28 mouse cellular contexts compared by ENCODE assay signal in genomic region chr19:36686016-36686415, GRCm38 (mm10). TPM values are rescaled to one million over a fixed set of nuclear protein-coding genes. Genes with fewer than 3 reads are reported as not detected.
DNase-seq lines count a peak whose midpoint lies in the region; ATAC-seq and TF ChIP-seq lines count a peak whose summit lies in the region.
"Had no signal": no experiment of that assay in that cellular context is flagged by ENCODE, and none has a peak within 500 bp of the region (broad histone marks: within the 10 kb centered on the region; RNA-seq: fewer than 3 reads in every experiment).

No protein-coding gene starts in this region.

- H3K4me3 ChIP-seq in gastrocnemius, adult 2 months: no peak overlapping the region
- H3K4me3 ChIP-seq in heart, embryonic 15.5 days: no peak overlapping the region
- no peak overlapping the region for H3K4me3 ChIP-seq in limb, embryonic 15.5 days
- H3K4me3 ChIP-seq in limb, embryonic 10.5 days: no peak overlapping the region
- H3K4me3 ChIP-seq in intestine, embryonic 16.5 days (ENCODE audit: low read length): no peak overlapping the region
- H3K4me3 ChIP-seq: embryonic facial prominence, embryonic 13.5 days; erythroblast, embryonic 14.5 days; hindbrain, embryonic 15.5 days; left cerebral cortex, adult 2 months; liver, embryonic 15.5 days; neural tube, embryonic 15.5 days had no signal

- H3K27ac ChIP-seq in gastrocnemius, adult 2 months: peak overlapping the region; percentile 95
- H3K27ac ChIP-seq in heart, embryonic 15.5 days: peak overlapping the region; percentile 32; the same call in 1 of the 2 replicates
- H3K27ac ChIP-seq in limb, embryonic 15.5 days: 0 out of 2 replicates have a peak overlapping the region, but pooled peaks have one; percentile 24
- no peak overlapping the region for H3K27ac ChIP-seq in limb, embryonic 10.5 days
- H3K27ac ChIP-seq in intestine, embryonic 16.5 days (ENCODE audit: low read length): peak overlapping the region; percentile 30; the same call in 1 of the 2 replicates
- H3K27ac ChIP-seq: embryonic facial prominence, embryonic 13.5 days; hindbrain, embryonic 15.5 days; kidney, postnatal 0 days; left cerebral cortex, adult 2 months; liver, embryonic 15.5 days; macrophage; neural tube, embryonic 15.5 days had no signal

- no peaks in the 10 kb centered on the region for H3K36me3 ChIP-seq in heart, embryonic 15.5 days
- H3K36me3 ChIP-seq in limb, embryonic 15.5 days: no peaks in the 10 kb centered on the region
- H3K36me3 ChIP-seq in limb, embryonic 10.5 days: no peaks in the 10 kb centered on the region
- H3K36me3 ChIP-seq in intestine, embryonic 16.5 days (ENCODE audit: control insufficient read depth, insufficient read depth, low read length): no peaks in the 10 kb centered on the region
- H3K36me3 ChIP-seq: embryonic facial prominence, embryonic 13.5 days; hindbrain, embryonic 15.5 days; liver, embryonic 15.5 days; neural tube, embryonic 15.5 days had no signal

- DNase-seq in gastrocnemius, adult 2 months: no peak
- no peak for DNase-seq in gastrocnemius, adult 8-10 months (ENCODE audit: low spot score in 2 of 2)
- no peak for DNase-seq in heart, postnatal 25 days (ENCODE audit: low spot score)
- DNase-seq in limb, embryonic 10.5 days (ENCODE audit: low spot score): no peak
- DNase-seq in spleen, postnatal 36 days (ENCODE audit: low spot score in 2 of 2): no peak
- DNase-seq: adrenal gland, postnatal 14 days; cerebellum, adult 2 months; cerebellum, postnatal 25 days; embryo, embryonic 11 days; gastrocnemius, postnatal 25 days; heart, postnatal 10 days; kidney, adult 11 months; liver; right cerebral cortex, adult 18-20 months; right cerebral cortex, postnatal 4 days had no signal

- H3K4me1 ChIP-seq in heart, embryonic 15.5 days (replicated peaks): peaks cover 57% of the 10 kb centered on the region
- peaks cover 34% of the 10 kb centered on the region for H3K4me1 ChIP-seq in limb, embryonic 15.5 days
- H3K4me1 ChIP-seq in limb, embryonic 10.5 days: peaks cover 10% of the 10 kb centered on the region
- H3K4me1 ChIP-seq in intestine, embryonic 16.5 days (ENCODE audit: control insufficient read depth, insufficient read depth, low read length): peaks cover 24% of the 10 kb centered on the region
- H3K4me1 ChIP-seq: liver, embryonic 15.5 days had no signal

- H3K27me3 ChIP-seq in heart, embryonic 15.5 days: no peaks in the 10 kb centered on the region
- H3K27me3 ChIP-seq in limb, embryonic 15.5 days: no peaks in the 10 kb centered on the region
- H3K27me3 ChIP-seq in limb, embryonic 10.5 days (ENCODE audit: low read depth, poor library complexity, severe bottlenecking): no peaks in the 10 kb centered on the region
- H3K27me3 ChIP-seq in intestine, embryonic 16.5 days (replicated peaks; ENCODE audit: control insufficient read depth, insufficient read depth, low read length): no peaks in the 10 kb centered on the region
- H3K27me3 ChIP-seq: embryonic facial prominence, embryonic 13.5 days; hindbrain, embryonic 15.5 days; liver, embryonic 15.5 days; neural tube, embryonic 15.5 days had no signal

- H3K9ac ChIP-seq in heart, embryonic 15.5 days: no peak overlapping the region
- H3K9ac ChIP-seq in limb, embryonic 15.5 days: no peak overlapping the region
- H3K9ac ChIP-seq in intestine, embryonic 16.5 days (ENCODE audit: low read depth, low read length): no peak overlapping the region
- H3K9ac ChIP-seq: embryonic facial prominence, embryonic 13.5 days; hindbrain, embryonic 15.5 days; liver, embryonic 15.5 days; neural tube, embryonic 15.5 days had no signal

- H3K4me2 ChIP-seq in heart, embryonic 15.5 days: no peak overlapping the region
- H3K4me2 ChIP-seq in limb, embryonic 15.5 days: no peak overlapping the region
- H3K4me2 ChIP-seq in intestine, embryonic 16.5 days (ENCODE audit: low read depth, low read length): no peak overlapping the region
- H3K4me2 ChIP-seq: embryonic facial prominence, embryonic 13.5 days; hindbrain, embryonic 15.5 days; liver, embryonic 15.5 days; neural tube, embryonic 15.5 days had no signal

- WGBS in heart, embryonic 15.5 days: 72% methylated on average over 11 of the region's 11 CpGs
- WGBS in limb, embryonic 15.5 days: 82% methylated on average over 11 of the region's 11 CpGs
- WGBS in limb, embryonic 10.5 days: 93% methylated on average over 11 of the region's 11 CpGs
- 77% methylated on average over 11 of the region's 11 CpGs for WGBS in intestine, embryonic 16.5 days

- no peaks in the 10 kb centered on the region for H3K9me3 ChIP-seq in heart, embryonic 15.5 days (replicated peaks)
- H3K9me3 ChIP-seq in limb, embryonic 15.5 days: no peaks in the 10 kb centered on the region
- no peaks in the 10 kb centered on the region for H3K9me3 ChIP-seq in limb, embryonic 10.5 days (replicated peaks)
- H3K9me3 ChIP-seq in intestine, embryonic 16.5 days (ENCODE audit: control insufficient read depth, low read length): no peaks in the 10 kb centered on the region
- H3K9me3 ChIP-seq: embryonic facial prominence, embryonic 13.5 days; hindbrain, embryonic 15.5 days; liver, embryonic 15.5 days; neural tube, embryonic 15.5 days had no signal

- intact Hi-C loops in gastrocnemius, adult 2 months (cut with DNase I): loop anchor here (2.0 kb wide), 1 partner anchor 89 kb away; no protein-coding TSS in a partner anchor
- intact Hi-C loops in heart, postnatal 25 days (cut with DNase I): no loop called here

- ATAC-seq in heart, embryonic 15.5 days (replicated peaks; ENCODE audit: insufficient number of reproducible peaks, insufficient read depth, low FRiP score, low read depth): no peak
- ATAC-seq in limb, embryonic 15.5 days (ENCODE audit: insufficient number of reproducible peaks, low FRiP score, low TSS enrichment, low read depth): no peak
- ATAC-seq in intestine, embryonic 16.5 days: no peak
- ATAC-seq: CD4-positive, CD25-positive, alpha-beta regulatory T cell, adult 4 months; forebrain, embryonic 14.5 days had no signal

- no peak for TF ChIP-seq CTCF in gastrocnemius, adult 2 months (IDR thresholded peaks at IDR 0.05)

RNA-seq across cellular contexts. Expression of gene Ppp1r3c, which starts 50.4 kb away (rescaled TPM):
- 100 to 1,000 TPM; 675 to 775 TPM for total RNA-seq in gastrocnemius, adult 2 months (2021)
- 100 to 1,000 TPM; 231 to 631 (median 418) TPM for total RNA-seq in gastrocnemius, adult 8-10 months (2022)
- polyA plus RNA-seq in heart, embryonic 15.5 days (2015; fragmentation: Nextera tagmentation; extraction: Ambion mirVana): 82.2 and 93.0 TPM in 2 replicates
- 100 to 1,000 TPM in 1 of 2 experiments, 10 to 100 TPM in 1; 94.9 to 102 TPM for total RNA-seq in heart, postnatal 25 days (2021)
- polyA plus RNA-seq in limb, embryonic 15.5 days (2015; fragmentation: Nextera tagmentation; extraction: Ambion mirVana): 20.6 and 21.4 TPM in 2 replicates
- polyA plus RNA-seq in limb, embryonic 10.5 days (2016; fragmentation: Nextera tagmentation; extraction: Ambion mirVana): 1.2 and 1.8 TPM in 2 replicates
- polyA plus RNA-seq in intestine, embryonic 16.5 days (2015; fragmentation: Nextera tagmentation; extraction: Ambion mirVana): 10.3 and 10.5 TPM in 2 replicates
- polyA plus RNA-seq: CD4-positive, CD25-positive, alpha-beta regulatory T cell, adult 4 months; erythroblast, embryonic 14.5 days had no signal
